Mouse (Mus musculus): ENCODE measurements around the gene Eva1b. TPM values are rescaled to one million over a fixed set of nuclear protein-coding genes. Genes with fewer than 3 reads are reported as not detected.

The Eva1b gene
- 26.3 and 39.5 TPM in 2 replicates for polyA plus RNA-seq (2016; fragmentation: Nextera tagmentation; extraction: Ambion mirVana)

DNA sequence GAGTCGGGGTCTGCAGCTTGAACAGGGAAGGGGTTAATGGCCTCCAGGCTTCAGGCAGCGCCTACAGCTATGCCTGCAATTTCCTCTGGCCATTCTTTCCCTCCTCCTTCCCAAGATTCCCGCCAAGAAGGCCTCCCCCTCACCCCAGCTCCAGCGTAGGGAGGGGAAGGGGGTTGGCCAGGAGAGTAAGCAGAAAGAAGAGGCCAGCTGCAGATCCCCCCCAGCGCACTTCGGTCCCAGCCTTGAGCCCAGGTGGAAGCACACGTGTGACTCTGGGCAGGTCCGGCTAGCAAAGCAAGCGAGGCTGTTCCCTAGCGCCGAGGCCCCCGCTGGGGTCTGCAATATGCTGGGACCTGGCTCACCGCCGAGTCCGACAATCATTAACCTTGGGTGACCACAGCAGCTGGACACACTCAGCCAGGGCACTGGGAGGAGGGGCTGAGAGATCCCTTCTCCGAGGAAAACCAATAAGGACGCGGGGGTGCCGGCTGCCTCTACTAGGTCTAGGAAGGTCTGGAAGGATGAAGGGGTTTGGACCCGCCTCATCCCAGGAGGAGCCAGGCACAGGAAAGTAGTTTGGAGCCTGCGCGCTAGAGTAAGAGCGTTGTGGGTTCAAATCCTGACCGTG lies at the start of gene Eva1b:
Eva1b (plus strand) TSS at position 212 of the 628 bp plus-strand sequence.
- Histone ChIP-seq H3K4me3 (peak within 1 kb of the TSS; percentile 78), H3K4me1 (peaks cover 65% of the 10 kb centered on the region), H3K9me3 (no peaks in the 10 kb centered on the region), H3K27ac (peak within 1 kb of the TSS; percentile 94), H3K36me3 (0 out of 2 replicates have a peak, but pooled peaks cover 11% of the 10 kb centered on the region), H3K27me3 (ENCODE audit: insufficient read depth, poor library complexity, severe bottlenecking) (peaks cover 25% of the 10 kb centered on the region)
- WGBS = 2% methylated on average over 24 of the region's 24 CpGs
- peak; percentile 90 for DNase-seq (ENCODE audit: low spot score)

DNA sequence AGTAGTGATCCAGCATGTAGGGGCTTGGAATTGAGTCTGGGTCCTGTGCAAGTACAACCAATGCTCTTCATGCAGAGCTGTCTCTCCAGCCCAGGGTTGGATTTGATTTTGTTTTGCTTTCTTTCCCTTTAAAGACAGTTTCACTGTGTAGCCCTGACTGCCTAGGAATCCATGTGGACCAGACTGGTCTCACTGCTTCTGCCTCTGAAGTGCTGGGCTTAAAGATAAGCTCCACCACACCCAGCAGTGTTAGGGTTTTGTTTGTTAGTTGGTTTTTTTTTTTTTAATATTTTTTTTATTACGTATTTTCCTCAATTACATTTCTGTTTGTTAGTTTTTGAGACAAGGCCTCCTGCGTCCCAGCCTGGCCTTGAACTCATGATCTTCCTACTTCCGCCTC lies 48.2 kb upstream of the Eva1b start:
- H3K9me3 ChIP-seq = no peaks in the 10 kb centered on the region
- peak overlapping the region; percentile 75; the same call in 1 of the 2 replicates for H3K27ac ChIP-seq
- 82% methylated on average over 3 of the region's 3 CpGs for WGBS
- no peak overlapping the region for H3K4me3 ChIP-seq
- peaks cover 19% of the 10 kb centered on the region for H3K36me3 ChIP-seq
- no peaks in the 10 kb centered on the region for H3K27me3 ChIP-seq (ENCODE audit: insufficient read depth, poor library complexity, severe bottlenecking)
- peaks cover 46% of the 10 kb centered on the region for H3K4me1 ChIP-seq
- DNase-seq (ENCODE audit: low spot score) = no peak

DNA sequence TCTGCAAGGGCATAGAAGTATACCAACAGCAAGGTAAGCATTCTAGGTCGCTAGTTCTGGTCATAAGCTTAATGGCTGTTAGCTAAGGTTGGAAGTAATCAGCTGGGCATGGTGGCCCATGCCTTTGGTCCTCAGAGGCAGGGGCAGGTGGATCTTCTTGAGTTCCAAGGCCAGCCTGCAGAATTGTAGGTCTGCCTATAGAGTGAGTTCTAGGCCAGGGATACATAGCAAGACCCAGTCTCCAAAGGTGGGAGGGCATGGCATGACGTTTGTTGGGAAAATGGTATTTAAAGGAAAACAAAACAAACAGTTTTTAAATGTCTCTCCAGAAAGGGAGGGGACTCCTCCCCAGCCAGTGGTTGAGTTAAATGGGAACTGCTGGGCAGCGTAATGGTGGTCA lies 46.8 kb upstream of the Eva1b start:
- WGBS = 85% methylated on average over 3 of the region's 3 CpGs
- Histone ChIP-seq H3K4me1 (peaks cover 60% of the 10 kb centered on the region), H3K27me3 (ENCODE audit: insufficient read depth, poor library complexity, severe bottlenecking) (no peaks in the 10 kb centered on the region), H3K4me3 (no peak overlapping the region), H3K36me3 (peaks cover 19% of the 10 kb centered on the region), H3K27ac (peak overlapping the region; percentile 75), H3K9me3 (no peaks in the 10 kb centered on the region)
- DNase-seq (ENCODE audit: low spot score) = no peak

DNA sequence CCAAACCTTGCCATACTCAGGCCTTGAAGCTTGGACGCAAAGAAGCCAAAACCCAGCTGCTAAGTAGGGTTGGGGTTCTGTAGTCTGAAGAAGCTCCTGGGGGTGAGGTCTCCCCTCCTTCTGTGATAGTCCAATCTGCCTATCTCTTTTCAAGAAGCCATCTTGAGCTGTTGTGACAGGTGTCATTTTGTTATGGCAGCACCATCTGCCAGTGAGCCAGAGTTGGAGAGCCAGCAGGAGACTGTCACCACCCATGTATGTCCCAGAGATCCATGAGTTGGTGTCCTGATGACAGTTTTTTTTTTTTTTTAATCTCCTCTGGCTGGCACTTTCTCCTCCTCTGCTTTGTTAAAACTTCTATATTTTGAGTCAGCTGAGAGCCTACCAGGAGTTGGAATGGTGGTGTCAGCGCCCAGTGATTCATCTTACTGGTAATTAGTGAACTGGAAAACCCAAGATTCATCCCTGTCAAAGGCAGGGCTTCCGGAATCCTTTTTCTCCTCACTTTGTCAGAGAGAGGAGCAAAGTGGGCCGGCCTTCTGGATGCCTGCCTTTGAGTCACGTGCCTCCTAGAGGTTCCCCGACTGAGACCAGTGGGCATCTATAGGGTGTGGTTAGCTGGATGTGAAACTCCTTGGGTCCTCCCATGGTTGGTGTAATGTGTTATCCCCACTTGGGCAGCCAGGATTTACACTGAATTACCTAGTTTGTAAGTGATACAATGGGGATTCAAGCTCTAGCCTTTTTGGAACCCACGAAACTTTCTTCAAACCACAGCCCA lies 45.3 kb upstream of the Eva1b start:
- WGBS = 45% methylated on average over 7 of the region's 7 CpGs
- peaks cover 19% of the 10 kb centered on the region for H3K36me3 ChIP-seq

DNA sequence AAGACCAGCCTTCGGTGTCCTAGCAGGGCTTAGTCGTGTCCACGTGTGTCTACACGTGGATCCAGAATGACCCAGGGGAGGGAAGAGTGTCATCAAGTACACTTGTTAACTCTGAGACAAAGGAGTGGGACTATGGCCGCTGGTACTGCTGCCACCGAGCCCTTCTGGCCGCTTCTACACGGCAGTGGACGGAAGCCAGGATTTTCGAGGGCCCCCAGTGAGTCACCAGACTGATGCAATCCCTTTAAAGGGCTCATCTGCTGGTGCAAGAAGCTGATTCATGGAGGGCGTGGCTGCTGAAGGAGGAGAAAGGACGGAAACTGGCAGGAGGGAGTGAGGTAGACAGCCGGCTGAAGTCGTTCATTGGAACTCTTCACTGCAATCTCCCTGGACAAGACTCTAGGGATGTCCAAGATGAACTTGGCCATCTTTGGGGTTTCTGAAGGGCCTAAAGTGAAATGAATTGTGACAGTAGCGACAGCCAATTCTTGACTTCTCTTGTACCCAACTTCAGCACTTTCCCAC lies 44.4 kb upstream of the Eva1b start:
- peak overlapping the region; percentile 98 for H3K4me3 ChIP-seq
- no peaks in the 10 kb centered on the region for H3K27me3 ChIP-seq (ENCODE audit: insufficient read depth, poor library complexity, severe bottlenecking)
- DNase-seq (ENCODE audit: low spot score) = peak; percentile 96
- 2% methylated on average over 15 of the region's 15 CpGs for WGBS
- H3K9me3 ChIP-seq = no peaks in the 10 kb centered on the region
- H3K4me1 ChIP-seq = peaks cover 74% of the 10 kb centered on the region
- peaks cover 14% of the 10 kb centered on the region for H3K36me3 ChIP-seq
- H3K27ac ChIP-seq = peak overlapping the region; percentile 93

More for the DNA sequence above, 45.3 kb upstream of the Eva1b start:
- Histone ChIP-seq H3K4me1 (peaks cover 68% of the 10 kb centered on the region), H3K9me3 (no peaks in the 10 kb centered on the region), H3K4me3 (peak overlapping the region; percentile 98), H3K27ac (peak overlapping the region; percentile 93), H3K27me3 (ENCODE audit: insufficient read depth, poor library complexity, severe bottlenecking) (no peaks in the 10 kb centered on the region)
- DNase-seq (ENCODE audit: low spot score) = no peak

DNA sequence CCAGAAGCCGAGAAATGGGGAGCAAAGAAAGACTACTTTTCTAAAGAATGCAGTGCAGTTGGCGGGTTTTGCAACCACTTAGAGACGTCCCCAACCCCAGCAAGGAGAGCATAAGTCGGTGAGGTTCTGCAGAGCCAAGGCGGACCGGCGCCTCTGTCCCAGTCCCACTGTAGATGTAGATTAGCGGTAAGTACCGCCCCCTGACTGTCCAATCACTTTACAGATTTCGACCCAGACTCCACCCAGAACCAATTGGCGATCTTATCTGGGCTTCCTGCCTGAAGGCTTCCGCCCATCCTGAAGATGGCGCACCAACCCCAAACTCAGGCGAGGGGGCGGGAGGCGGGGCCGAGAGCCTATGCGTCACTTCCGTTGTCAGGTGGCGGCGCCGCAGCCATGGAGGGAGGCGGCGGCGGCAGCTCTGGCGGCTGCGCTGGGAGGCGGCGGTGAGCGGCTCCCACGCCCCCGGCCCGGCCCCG lies 43.9 kb upstream of the Eva1b start, which contains the start of gene Stk40:
Stk40 (plus strand) TSS at position 368 of the 479 bp plus-strand sequence.
- Histone ChIP-seq H3K4me3 (peak within 1 kb of the TSS; percentile 98), H3K36me3 (peaks cover 9% of the 10 kb centered on the region), H3K27ac (peak within 1 kb of the TSS; percentile 93), H3K4me1 (peaks cover 77% of the 10 kb centered on the region), H3K9me3 (no peaks in the 10 kb centered on the region), H3K27me3 (ENCODE audit: insufficient read depth, poor library complexity, severe bottlenecking) (no peaks in the 10 kb centered on the region)
- under 1% methylated on average over 34 of the region's 34 CpGs for WGBS
- peak; percentile 98 for DNase-seq (ENCODE audit: low spot score)

DNA sequence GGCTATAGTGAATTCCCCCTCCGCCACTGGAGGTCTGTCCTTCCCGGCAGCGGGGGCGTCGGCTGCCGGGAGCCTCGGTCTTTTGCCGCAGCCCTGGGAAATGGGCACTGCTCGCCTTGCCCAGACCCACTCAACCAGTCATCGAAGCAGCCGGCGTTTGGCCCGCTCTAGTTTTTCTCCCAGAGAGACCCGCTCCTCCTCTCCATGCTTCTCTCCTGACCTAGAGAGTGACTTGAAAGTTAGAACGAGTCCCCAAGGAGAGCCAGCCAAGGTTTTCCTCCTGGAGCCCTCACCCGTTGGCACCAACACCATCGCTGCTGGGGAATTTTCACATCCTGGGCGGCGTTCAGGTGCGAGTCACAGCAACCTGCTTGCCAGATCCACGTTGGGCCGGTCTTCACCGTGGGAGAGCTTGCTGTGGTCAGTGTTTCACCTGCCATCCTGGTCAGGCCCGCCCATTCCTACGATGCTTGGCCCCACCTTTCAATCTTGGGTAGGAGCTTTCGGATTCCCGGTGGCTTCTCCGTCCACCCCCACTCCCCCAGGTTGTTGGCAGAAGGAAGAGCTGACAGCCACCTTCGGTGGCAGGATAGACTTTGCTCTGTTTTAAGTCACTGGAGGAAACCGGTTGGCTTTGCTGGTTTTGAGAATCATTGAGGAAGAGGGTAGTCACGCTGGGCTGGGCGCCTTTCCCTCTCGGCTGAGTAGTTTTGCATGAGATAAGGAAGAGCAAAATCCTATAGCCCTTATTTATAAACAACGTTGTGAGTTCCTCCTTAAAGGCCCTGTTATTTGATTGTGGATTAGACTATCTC lies 43.1 kb upstream of the Eva1b start:
- DNase-seq (ENCODE audit: low spot score) = no peak
- 1% methylated on average over 34 of the region's 34 CpGs for WGBS
- Histone ChIP-seq H3K27me3 (ENCODE audit: insufficient read depth, poor library complexity, severe bottlenecking) (no peaks in the 10 kb centered on the region), H3K27ac (peak overlapping the region; percentile 93), H3K9me3 (no peaks in the 10 kb centered on the region), H3K4me3 (peak overlapping the region; percentile 98), H3K36me3 (peaks cover 3% of the 10 kb centered on the region; the same call in 1 of the 2 replicates), H3K4me1 (peaks cover 78% of the 10 kb centered on the region)

DNA sequence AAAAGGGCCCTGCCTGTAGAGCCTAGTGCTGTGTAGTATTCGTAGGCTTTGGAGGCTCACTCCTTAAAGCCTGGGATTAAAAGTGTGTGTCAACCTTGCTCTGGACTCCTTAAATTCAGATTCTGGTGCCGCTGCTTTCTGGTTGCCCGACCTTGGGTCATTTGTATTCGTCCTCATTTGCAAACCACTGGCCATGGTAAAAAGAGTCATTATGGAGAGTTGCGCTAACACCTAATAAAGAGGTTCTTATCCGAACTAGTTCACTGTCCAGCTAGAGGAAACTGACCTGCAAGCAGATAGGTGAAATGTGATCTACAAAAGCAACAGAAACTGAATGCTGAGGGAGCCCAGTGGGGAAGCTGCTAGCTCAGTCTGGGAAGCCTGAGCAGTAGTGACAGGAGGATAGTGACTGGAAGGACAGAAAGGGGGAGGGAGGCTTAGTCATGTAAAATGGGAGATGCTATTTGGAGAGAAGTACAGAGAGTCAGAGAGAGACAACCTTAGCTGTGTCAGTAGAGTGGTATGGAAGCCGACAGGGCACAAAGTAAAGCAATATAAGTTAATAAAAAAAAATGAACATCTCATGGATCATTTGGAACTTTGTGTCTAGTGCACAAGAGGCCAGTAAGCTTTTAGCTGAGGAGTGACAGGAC lies 42.3 kb upstream of the Eva1b start:
- Histone ChIP-seq H3K36me3 (no peaks in the 10 kb centered on the region), H3K4me1 (peaks cover 78% of the 10 kb centered on the region), H3K27me3 (ENCODE audit: insufficient read depth, poor library complexity, severe bottlenecking) (no peaks in the 10 kb centered on the region), H3K27ac (no peak overlapping the region), H3K4me3 (peak overlapping the region; percentile 98), H3K9me3 (no peaks in the 10 kb centered on the region)
- 59% methylated on average over 7 of the region's 7 CpGs for WGBS
- DNase-seq (ENCODE audit: low spot score) = no peak

DNA sequence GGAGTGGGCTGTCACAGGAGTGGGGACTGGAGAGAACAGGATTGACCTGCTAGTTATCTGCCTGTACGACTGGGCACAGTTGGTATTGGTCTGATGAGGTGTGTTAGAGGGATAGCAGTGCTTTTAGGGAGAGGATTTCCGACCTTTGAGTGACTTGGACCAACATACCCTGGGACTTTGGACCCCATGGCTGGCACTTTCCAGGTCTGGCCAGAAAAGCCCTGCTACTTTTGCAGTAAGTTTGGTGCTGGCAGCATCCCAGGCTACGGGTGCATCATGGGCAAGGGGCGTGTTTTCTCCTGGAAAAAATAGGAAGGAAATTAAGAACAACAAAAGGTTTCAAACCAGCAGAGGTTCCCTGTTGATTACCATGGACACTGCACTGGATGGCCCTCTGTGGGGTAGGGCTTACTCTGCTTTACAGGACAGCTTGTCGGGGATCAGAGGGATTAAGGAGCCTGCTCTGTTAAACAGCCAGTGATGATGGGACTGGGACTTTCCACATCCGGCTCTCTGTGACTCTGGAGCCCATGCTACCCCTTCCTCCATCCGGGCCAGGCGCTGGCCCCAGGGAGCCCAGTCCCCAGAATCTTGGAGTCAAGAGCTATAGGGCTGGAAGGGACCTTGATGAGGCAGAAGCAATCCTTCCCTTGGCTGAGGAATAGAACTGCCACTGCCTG lies 39.3 kb upstream of the Eva1b start:
- no peak for DNase-seq (ENCODE audit: low spot score)
- Histone ChIP-seq H3K27me3 (ENCODE audit: insufficient read depth, poor library complexity, severe bottlenecking) (no peaks in the 10 kb centered on the region), H3K27ac (peak overlapping the region; percentile 83), H3K36me3 (no peaks in the 10 kb centered on the region), H3K9me3 (no peaks in the 10 kb centered on the region), H3K4me1 (peaks cover 83% of the 10 kb centered on the region), H3K4me3 (peak overlapping the region; percentile 18; the same call in 1 of the 2 replicates)
- WGBS = 51% methylated on average over 8 of the region's 8 CpGs

DNA sequence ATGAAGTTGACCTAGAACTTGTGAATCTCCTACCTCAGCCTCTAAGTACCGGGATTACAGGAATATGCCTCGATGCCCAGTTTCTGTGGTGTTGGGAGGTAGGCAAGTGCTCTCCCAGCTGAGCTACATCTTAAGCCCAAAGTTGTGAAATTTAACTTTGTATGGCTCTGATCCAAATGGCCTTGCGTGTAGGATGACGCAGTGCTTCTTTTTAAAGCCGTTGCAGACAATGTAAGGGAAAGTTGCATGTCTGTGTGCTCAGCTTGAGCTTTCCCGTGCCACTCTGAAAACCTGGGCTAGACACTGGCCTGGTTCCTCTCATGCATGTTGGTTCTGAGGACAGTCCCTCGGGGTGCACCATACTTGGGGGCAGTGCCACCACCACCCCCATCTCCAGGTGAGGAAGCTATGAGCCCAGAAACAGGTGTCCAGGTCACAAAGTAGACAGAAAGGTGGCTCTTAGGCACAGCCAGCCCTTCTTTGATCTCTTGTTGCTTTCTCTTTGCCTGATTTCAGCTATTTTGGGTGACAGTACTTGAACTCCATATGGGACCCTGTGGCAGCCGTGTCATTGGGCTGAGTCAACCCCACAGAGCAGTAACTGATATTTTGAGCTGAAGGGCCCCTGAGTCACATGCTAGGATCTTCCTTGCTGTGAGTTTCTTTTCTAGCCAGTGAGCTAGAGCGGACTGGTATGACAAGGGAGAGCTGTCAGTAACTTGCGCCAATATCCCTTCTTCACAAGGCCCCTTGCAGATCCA lies 37.8 kb upstream of the Eva1b start:
- H3K27me3 ChIP-seq (ENCODE audit: insufficient read depth, poor library complexity, severe bottlenecking) = no peaks in the 10 kb centered on the region
- peak overlapping the region; percentile 83 for H3K27ac ChIP-seq
- no peak for DNase-seq (ENCODE audit: low spot score)
- 65% methylated on average over 10 of the region's 10 CpGs for WGBS
- peak overlapping the region; percentile 36 for H3K4me3 ChIP-seq
- peaks cover 87% of the 10 kb centered on the region for H3K4me1 ChIP-seq
- H3K36me3 ChIP-seq = no peaks in the 10 kb centered on the region
- no peaks in the 10 kb centered on the region for H3K9me3 ChIP-seq
